Mouse (Mus musculus) thymus, postnatal 14 days (tissue): ENCODE results near the gene Itgax.

Experiments
- DNase-seq: peaks from one replicate; pipeline ENCODE4 v3.0.0; 2021

Gene Itgax

DNA sequence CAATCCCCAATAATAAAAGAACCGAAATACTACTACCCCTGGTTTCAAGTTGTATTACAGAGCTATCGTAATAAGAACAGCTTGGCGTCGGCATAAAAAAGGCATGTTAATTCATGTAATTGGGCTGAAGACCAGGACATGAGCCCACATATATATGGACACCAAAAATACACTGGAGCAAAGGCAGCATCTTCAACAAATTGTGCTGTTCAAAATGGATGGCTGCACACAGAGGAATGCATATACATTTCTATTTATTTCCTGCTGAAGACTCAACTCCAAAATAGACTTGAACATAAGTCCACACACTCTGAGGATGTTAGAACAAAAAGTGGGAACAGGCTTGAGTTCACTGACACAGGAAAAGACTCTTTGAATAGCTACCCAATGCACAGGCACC lies 34.7 kb downstream of the Itgax start:
- DNase-seq: no peak

DNA sequence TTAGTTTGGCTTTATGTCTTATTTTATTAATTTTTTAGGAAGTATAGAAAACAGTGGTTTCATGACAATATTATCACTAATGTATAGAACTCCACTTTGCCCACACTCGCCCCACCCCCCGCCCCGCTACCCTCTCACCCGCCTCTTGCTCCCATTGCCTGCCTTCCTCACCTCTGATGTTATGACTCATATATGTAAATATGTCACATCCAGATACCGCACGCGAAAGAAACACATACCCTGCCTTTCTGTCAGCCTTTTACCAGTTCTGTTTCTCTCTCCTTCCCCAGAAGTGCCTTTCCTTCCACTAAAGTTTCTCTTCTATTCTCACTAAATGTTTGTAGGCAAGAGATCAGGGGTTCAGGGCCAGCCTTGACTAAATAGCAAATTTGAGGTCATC lies 37.0 kb downstream of the Itgax start:
- no peak for DNase-seq

DNA sequence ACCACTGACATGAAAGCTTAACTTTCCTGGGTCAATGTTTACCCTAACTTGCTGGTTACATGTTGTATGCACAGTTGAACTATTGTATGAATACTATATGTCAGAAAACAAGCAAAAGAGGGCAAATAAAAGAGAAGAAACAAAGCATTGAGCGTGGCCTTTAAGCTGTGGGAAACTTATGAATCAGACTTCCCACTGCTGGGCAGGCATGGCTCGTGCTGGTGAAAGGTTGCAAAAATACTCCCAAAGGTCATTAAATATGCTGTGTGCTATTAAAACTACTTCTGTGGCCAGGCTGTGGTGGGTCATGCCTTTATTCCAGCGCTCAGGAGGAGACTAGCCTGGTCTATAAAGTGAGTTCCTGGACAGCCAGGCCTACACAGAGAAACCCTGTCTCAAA lies 40.6 kb downstream of the Itgax start:
- DNase-seq: no peak

DNA sequence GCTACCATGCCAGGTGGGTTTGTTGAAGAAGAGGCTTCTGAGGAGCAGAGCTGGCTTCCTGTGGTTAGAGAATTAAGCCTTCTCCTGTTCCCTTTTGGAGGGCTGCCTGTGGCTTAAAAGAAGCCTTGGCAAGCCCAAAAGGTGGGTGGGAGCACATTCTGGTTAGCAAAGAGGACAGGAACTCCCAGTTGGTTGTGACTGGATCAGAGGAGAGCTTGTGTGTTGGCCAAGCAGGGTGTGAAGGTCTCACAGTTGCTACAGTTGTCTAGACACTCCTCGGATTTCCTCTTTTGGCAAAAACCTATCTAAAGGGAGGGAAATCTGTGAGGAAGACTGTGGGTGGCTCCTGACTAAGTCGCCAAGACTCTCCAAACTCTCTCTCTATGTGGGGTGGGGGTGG lies 49.0 kb downstream of the Itgax start:
- no peak for DNase-seq

DNA sequence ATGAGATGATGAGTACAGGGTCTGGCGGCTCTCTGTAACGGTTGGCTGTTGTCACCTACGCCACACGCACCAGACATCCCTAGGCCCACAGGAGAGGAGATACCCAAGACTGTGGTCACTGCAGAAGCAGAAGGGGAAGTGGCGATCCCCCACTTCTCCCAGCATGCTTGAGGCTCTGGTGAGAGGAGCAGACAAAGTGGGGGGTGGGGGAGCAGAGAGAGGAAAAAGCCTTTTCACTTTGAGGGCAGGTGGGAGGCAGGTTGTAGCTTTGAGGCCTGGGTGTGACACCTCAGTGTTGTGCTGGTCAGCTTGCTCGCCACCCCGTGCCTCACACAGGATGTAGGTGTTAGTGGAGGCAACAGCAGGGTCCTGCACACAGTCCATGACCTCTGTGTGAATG lies 50.8 kb downstream of the Itgax start:
- peak; percentile 53 for DNase-seq

DNA sequence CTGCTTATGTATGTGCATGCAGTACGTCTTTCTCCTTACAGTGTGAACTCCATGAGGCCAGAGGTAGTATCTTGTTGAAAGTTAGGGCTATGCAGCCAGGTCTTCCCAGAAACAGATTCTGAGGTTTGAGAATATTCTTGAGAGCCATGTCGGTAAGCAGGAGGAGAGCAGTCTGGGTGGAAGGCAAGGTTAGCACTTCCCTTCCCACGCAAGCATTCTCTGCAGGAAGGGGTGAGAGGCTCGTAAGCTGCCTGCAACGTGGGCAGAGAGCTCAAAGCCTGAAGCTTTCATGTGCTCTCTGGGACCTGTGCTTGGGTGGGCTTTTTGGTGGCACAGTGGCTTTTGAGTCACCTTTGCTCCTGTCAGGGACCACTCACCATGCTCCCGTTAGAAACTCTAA lies 51.2 kb downstream of the Itgax start:
- DNase-seq: peak; percentile 54

DNA sequence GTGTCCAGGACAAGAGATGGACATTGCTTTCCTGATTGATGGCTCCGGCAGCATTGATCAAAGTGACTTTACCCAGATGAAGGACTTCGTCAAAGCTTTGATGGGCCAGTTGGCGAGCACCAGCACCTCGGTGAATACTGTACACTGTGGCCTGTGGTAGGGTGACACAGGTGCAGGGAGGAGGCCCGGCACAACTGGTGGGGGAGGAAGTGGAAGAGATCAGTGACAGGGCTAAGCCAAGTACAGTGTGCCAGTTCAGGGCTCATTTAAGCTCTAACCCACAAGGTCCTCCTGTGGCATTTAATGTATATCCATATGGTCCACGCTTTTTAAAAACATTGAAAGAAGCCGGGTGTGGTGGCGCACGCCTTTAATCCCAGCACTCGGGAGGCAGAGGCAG lies 52.3 kb downstream of the Itgax start:
- DNase-seq: peak; percentile 76
